Mouse (Mus musculus) gastrocnemius, postnatal 14 days (tissue): ENCODE measurements around the gene Ankrd17. TPM values are rescaled to one million over a fixed set of nuclear protein-coding genes. Genes with fewer than 3 reads are reported as not detected.
"Not testable (repeated sequence)": the region's sequence is repeated elsewhere in the genome, so short reads cannot be mapped to it uniquely, and the experiment has no call there.

Experiments used
- DNase-seq: peaks from one replicate; pipeline ENCODE4 v3.0.0; 2021; ENCODE audit warnings: mixed read lengths
- intact Hi-C: fragments of 180-260 bp; cut with DNase I; formaldehyde crosslinking; loops from one replicate; pipeline ENCODE4 v1.15.1; 2025; ENCODE audit warnings: low total_unique reads
- total RNA-seq, 2 experiments: library from RNA; stranded (reverse); gene quantifications; 2 replicates each; pipeline ENCODE4 v1.2.3; 2021

Gene Ankrd17
- total RNA-seq, 2 experiments from 2014 or later: 45.3 to 45.6 TPM

DNA sequence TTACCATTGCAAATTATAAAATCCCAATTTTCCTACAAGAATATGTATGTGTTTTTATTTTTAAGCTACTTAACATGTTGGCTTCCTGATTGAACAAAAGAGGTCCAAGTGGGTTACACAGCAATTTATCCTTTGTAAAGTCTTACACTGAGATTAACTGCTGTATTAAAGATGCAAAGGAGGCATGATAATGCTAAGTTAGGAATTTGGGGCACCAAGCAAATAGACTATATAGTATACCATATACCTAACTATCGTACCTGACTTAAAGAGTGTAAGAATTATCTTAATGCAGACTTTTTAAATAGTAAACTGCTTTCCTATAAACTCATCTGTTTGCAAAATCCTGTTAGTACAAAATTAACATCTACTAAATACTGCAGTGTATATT, 26.4 kb downstream of the Ankrd17 start:
- intact Hi-C loops: no loop called here
- DNase-seq: no peak

DNA sequence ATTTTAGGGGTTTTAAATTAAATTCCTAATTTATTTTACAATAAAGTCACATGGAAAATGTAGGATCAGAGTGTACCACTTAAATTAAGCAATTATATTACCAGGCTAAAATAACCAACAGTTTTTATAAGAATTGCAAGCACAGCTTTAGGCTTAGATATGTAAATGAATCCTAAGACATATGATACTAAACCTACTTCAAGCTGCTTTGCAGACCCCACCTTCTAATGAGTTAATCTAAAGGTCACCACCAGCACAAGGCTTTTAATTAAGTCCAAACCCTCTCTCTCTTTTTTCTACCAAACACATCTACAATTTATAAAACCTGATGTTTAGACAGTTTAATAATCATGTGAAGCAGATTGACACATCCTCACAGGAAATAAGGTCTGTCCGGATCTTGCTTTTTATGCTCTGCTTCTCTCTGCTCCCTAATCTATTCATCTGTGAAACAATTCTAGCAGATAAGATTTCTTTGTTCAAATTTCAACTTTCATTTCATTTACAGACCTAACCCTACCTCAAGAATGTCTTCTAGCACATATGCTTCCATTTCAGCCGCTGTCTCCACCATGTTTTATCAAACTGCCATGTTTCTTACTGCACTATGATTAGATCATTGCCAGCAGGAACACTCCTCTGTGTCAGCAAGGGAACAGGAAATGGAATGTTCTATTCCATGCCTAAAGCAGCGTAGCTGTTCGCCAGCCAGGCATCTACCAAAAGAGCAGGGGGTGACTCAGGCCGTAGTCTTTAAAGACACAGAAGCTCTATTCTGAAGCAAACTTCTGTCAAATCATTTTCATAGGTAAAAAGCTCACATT, 27.0 kb downstream of the Ankrd17 start:
- intact Hi-C loops: no loop called here
- DNase-seq: peak; percentile 68

DNA sequence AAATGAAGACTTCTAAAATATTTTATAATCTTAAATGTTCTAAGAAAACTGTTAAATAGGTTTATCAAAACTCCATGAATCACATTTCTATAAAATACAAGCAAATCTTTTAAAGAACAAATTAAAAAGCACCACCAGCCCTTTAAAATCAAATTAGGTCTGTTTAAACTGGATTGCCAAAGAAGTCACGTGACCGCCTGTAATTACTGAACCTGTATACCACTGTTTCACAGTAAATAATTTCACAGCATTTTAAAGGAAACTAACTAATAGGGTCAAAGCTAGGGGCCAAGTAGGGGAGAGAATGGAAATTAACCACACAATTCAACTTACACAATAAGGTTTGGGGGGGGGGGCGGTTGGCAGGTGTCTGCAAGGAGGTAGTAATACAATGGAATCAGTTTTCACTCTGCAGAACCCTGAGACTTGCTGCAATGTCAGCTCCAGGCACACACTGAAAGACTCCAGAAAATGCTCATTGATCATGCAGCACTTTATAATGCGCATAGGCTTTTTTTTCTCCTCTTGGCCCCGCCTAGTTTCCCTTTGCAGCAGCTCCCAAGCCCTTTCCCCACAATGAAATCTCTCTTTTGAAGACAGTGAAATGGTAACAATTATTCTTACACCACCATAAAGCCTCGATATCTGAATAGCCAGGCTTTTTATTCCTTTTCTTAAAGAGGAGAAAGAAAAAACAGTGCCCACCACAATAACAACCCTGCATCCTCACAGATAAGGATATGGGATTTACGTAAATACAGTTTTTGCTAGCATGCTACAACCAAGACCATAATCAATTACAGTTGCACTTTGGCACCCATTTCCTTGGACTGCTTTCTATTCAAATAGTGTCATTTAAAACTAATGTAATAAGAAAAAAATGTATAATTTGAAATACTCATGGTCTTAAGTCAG, 27.9 kb downstream of the Ankrd17 start:
- intact Hi-C loops: no loop called here
- no peak for DNase-seq

DNA sequence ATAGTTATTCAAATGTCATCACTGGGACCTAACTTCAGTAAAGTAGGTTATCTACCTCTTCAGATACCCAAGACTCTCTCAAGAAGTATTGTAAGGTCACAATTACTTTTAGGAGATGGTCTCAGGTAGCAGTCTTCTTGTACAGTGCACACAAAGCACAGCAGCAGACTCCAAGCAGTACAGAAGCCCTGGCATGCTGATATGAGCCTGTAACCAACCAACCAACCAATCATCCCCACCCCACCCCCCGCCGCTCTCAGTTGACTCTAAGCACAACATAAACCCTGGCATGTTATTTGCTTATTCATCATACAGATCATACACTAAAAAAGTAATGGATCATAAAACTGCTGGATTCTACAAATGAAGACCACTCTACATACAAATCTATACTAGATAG, 33.9 kb downstream of the Ankrd17 start:
- intact Hi-C loops: no loop called here
- DNase-seq: no peak

DNA sequence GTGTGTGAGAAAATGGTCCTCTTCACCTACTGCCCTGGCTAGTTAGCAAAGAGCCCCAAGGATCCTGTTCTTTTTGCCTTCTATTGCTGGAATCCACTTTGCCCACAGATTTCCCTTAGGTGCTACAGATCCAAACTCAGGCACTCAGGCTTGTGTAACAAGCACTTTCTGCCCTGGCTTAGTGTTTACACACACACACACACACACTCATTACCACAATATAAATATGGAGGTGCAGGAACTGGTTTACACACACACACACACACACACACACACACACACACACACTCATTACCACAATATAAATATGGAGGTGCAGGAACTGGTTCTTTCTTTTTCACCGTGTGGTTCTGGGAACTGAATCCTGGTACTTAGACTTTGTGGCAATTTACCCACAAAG, 35.3 kb downstream of the Ankrd17 start:
- DNase-seq: no peak
- intact Hi-C loops: no loop called here

DNA sequence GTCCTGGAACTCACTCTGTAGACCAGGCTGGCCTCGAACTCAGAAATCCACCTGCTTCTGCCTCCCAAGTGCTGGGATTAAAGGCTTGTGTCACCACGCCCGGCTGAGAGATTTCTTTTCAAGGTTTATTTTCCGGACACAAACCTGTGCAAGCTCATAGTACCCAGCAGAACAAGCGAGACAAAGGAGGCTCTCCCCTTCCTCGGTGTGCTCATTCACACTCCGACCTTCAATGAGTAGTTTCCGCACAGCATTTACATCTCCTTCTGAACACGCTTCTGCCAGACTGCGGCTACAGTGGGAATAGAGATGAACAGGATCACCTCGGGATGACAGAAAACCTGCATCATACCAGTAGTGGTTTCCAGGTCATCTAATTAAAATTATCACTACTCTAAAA, 68.0 kb downstream of the Ankrd17 start:
- DNase-seq: no peak
- intact Hi-C loops: no loop called here

DNA sequence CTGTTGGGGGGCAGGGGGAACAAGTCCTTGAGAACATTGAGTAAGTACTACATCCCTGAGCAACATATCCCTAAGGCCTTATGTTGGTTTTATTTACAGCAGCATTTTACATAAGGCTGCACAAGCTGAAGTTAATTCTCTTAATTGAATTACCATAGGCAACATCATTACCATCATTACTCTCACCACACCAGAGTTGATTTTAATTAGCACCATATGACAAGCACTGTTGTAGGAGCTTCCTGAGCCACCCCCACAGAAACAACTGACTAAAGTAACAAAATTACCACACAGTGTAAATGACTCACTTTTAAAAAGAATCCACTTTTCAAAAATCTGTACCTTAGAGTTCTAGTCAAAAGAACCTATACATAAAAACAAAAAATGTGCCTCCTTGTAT, 76.5 kb downstream of the Ankrd17 start:
- no peak for DNase-seq
- intact Hi-C loops: loop anchor here (5.0 kb wide), 1 partner anchor 67 kb away; no protein-coding TSS in a partner anchor

DNA sequence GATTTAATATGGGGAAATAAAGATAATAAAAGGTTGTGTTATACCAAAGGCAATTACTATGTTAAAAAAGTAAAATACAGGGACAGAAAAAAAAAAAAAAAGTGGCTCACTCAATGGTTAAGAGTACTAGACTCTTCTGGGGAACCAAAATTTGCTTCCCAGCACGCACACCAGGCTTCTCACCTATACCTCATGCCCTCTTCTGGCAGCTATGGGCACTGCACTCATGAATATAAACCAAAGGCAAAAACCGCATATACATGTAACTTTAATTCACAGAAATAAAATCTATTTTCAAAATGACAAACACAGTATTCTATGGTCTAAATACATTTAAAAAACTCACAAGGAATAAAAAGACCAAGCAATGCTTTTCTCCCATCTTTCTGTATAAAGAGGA, 79.8 kb downstream of the Ankrd17 start:
- intact Hi-C loops: loop anchor here (5.0 kb wide), 1 partner anchor 71 kb away; no protein-coding TSS in a partner anchor

DNA sequence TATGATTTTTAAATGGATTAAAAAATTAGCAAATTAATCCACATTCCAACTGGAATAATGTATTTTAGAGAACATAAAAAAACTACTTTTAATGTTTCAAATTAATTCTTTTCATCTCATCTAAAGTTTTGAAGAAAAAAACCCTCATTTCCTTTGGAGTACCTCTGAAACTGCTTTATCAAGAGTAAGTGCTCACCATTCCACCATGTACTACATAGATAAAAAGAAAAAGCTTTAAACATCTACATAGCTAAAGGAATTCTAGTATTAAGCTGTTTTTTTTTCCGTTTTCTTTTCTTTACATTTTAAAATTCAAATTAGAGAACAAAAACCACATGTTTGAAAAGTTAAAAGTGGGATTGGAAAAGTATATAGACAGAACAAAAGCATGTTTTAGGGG, 86.3 kb downstream of the Ankrd17 start:
- intact Hi-C loops: no loop called here
- DNase-seq: no peak

More for the DNA sequence above, 79.8 kb downstream of the Ankrd17 start:
- DNase-seq: peak; percentile 18

DNA sequence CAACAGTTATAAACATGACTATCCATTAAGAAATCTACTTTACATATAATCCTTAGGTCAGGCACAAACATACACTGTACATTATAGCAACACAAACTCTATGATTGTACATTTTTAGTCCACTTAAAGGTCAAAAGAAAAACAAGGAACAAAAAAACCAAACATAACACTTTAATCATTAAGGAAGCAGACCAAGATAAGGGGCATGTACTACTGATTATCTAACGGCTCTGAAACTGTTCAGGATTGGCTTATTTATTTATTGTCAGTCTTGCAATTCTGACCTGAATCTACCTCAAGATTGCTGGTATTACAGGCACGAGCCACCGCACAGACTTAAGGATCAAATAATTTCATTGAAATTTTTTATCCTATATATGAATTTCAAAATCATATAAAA, 87.0 kb downstream of the Ankrd17 start:
- no peak for DNase-seq
- intact Hi-C loops: no loop called here

DNA sequence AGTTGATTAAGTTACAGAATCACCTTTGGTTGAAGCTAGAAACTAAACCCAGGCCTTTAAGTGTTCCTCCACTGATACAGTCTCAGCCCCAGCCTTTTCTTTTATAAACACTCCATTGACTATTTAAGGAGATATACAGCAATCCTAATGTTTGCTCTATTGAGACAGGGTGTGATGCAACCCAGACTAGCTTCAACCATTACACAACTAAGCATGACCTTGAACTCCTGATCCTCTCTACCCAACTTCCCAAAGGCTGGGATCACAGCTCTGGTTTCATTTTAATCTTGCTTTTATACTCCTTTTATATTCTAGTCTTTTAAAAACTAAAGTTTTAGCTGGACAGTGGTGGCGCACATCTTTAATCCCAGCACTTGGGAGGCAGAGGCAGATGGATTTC, 88.9 kb downstream of the Ankrd17 start:
- no peak for DNase-seq
- intact Hi-C loops: no loop called here

DNA sequence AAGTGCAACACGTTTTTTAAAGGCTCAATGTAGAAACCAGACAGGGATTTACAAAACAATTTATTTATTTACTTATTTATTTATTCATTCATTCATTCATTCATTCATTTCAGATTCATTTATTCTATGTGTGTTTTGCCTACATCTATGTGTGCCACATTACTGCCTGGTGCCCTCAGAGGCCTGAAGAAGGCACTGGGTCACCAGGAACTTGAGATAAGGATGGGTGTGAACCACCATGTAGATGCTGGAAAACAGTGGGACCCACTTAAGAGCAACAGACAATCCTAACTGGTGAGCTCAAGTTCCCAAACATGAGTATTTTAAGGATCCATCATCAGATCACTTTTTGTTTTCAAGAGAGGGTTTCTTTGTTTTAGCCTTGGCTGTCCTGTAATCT, 91.6 kb downstream of the Ankrd17 start:
- intact Hi-C loops: no loop called here
- no peak for DNase-seq

DNA sequence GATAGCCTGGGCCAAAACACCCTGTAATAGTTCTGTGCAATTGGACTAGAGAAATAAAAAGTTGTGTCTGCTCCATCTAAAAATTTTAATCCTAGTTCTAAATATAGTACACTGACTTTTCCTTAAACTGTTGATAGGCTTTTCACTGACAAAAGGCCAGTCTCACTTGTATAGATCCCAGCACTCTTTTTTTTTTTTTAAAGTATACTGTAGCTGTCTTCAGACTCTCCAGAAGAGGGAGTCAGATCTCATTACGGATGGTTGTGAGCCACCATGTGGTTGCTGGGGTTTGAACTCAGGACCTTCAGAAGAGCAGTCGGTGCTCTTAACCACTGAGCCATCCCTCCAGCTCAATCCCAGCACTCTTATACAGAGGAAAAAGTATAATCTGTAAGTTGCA, 104.1 kb downstream of the Ankrd17 start:
- intact Hi-C loops, DNase-seq: not testable (repeated sequence)

DNA sequence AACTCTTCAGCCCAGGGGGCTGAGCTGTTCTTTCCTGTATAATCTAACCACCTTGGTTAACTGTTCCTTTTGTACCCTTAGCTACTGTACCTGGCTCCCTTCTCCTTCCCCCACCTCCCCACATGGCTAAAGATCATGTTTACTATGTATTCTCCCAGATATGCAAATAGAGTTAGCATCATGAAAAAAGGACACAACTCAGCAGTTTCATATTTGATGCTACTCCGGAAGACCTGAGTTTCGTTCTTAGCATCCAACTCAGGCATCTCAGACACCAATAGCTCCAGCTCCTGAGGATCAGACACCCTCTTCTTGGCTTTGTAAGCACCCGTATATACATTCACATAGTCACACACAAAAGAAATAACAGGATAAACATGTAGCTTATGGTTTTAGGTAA, 109.4 kb downstream of the Ankrd17 start:
- intact Hi-C loops: no loop called here
- DNase-seq: no peak

DNA sequence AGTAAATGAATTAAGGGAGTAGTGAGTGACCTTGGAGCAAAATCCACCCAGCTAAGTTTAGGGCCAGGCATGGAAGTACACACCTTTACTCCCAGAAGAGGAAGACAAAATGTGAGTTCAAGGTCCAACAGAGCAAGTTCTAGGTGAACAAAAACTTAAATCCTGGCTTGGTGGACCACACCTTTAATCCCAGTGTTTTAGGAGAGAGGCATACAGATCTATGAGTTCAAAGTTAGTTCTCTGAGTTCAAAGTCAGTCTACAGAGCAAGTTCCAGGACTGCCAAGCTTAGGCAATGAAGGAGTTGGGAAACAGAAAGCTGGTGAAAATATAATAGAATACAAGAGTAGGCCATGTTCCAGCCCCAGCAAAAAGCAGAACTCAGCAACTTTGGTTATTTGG, 118.9 kb downstream of the Ankrd17 start:
- no peak for DNase-seq
- intact Hi-C loops: no loop called here

DNA sequence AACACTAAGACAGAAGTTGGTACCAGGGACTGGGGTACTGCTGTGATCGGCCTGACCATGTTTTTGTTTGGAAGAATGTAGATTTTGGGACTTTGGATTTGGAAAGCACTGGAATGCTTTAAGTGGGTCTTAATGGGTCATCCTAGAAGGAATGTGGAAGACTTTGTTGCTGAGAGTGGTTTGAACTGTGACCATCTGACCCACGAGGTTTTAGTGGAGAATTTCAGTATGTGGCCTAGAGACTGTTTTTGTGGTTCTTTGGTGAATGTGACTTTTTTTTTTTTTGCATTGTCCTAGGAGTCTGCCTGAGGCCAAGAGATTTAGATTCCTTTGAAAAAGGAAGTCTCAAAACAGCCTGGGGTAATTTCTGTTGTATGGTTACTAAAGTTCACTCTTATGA, 119.4 kb downstream of the Ankrd17 start:
- intact Hi-C loops: no loop called here
- DNase-seq: no peak

DNA sequence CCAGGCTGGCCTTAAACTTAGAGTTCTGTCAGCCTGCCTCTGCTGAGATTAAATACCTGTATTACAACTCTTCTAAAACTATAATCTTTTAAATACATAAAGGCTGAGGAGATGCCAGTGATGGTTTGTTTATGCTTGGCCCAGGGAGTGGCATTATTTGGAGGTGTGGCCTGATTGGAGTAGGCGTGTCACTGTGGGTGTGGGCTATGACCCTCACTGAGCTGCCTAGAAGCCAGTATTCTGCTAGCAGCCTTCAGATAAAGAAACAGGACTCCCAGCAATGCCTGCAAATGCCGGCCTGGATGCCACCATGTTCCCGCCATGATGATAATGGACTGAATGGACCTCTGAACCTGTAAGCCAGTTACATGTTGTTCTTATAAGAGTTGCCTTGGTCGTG, 119.8 kb downstream of the Ankrd17 start:
- intact Hi-C loops: no loop called here

DNA sequence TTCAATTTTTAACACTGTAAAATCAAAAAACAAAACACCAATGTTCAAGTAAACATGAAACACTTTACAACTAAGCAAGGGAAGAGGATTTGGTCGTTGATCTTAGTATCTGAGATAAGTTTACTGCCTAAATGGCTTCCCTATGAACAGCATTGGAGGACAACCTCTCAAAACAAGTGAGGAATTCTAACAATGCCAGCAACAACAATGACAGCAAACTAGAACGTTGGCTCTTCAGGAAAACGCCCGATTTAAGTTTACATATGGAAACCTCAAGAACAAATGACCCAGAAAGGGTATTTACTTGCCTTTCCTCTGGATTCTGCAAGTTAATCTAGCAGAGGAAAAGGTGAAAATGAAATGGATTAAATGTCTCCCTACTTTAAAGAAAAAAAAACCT, 121.0 kb downstream of the Ankrd17 start:
- intact Hi-C loops: no loop called here
- DNase-seq: no peak

More for the DNA sequence above, 119.8 kb downstream of the Ankrd17 start:
- DNase-seq: no peak

DNA sequence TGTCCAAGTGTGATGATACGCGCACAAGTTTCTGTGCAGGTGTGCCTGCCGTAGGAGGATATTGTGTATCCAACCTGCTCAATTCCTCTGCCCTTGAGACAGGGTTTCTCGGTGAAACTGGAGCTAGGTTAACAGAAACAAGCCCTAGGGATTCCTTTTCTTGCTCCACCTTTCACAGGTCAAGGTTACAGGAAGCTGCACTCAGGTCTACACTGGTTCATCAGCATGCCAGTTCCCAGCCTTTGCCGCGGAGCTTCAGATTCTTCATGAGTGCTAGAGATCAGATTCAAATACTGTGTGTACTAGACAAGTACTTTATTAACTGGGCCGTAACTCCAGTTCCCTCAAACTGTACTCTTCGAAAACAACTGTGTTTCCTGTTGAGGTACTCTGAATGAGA, 131.2 kb downstream of the Ankrd17 start:
- intact Hi-C loops: no loop called here
- no peak for DNase-seq

DNA sequence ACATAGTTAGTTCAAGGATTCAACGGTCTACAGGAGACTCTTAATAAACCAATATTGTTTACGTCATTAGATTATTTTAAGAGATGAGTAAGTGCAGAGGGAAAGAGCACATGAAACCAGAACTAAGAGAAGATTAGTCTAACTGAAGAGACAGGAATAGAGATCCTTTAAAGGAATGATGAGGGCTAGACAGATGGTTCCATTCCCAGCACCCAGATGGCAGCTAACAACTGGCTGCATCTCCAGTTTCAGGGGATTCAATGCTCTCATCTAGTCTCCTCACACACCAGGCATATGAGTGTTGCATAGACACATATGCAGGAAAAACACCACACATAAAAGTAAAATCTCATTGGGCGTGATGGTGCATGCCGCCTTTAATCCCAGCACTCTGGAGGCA, 133.1 kb downstream of the Ankrd17 start:
- intact Hi-C loops: no loop called here
- DNase-seq: no peak

DNA sequence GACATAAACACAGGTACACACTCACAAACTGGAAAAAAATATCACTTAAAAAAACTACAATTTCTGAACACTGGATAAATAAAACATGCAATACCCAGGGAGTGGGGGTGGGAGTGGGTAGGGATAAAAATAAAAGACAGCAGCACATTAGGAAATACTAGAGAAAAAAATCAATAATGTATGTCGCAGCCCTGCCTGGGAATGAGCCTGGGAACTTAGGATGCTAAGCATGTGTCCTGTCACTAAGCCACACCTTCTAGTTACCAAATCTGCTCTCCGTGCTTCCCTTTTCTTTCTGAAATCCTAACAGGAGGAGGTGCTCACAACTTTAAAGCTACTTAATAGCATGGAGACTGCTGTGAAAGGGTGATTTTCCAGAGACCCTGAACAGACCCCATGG, 136.6 kb downstream of the Ankrd17 start:
- intact Hi-C loops: no loop called here
- no peak for DNase-seq
